Mouse (Mus musculus): Measurements from ENCODE around the gene Srrm1. TPM values are rescaled to one million over a fixed set of nuclear protein-coding genes. Genes with fewer than 3 reads are reported as not detected.
"Not testable (repeated sequence)": the region's sequence is repeated elsewhere in the genome, so short reads cannot be mapped to it uniquely, and the experiment has no call there.

Gene Srrm1
- total RNA-seq, 2 experiments from 2014 or later: 102 to 140 TPM

DNA sequence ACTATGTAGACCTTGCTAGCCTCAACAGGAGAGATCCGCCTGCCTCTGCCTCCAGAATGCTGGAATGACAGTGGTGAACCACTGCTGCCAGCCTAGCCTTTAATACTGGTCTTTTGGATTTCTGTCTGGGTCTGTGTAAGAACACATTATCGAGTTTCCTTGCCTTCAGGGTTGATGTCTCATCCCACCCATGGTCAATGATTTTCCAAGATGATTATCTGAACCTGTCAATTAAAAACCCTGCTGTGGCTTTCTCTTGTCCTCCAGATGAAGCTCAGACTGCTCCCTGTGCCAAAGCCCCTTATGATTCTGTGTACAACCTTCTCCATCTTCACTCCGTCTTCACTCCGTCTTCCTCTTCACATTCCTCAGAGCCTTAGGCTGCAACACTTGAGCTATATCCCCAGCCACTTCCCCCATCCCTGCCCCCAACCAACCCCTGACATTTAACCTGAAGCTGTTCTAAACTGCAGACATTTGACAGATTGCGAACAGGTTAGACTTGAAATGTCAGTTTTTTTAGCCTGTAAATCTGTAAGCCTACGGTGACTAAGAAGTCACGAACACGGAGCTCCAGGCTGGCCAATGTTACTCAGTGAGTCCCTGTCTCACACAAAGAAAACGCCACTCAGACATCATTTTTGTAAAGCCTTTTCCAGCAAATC lies 2.9 kb upstream of the Srrm1 start:
- DNase-seq (ENCODE audit: extremely low spot score in 1 of 2, low spot score in 1 of 2): no peak

DNA sequence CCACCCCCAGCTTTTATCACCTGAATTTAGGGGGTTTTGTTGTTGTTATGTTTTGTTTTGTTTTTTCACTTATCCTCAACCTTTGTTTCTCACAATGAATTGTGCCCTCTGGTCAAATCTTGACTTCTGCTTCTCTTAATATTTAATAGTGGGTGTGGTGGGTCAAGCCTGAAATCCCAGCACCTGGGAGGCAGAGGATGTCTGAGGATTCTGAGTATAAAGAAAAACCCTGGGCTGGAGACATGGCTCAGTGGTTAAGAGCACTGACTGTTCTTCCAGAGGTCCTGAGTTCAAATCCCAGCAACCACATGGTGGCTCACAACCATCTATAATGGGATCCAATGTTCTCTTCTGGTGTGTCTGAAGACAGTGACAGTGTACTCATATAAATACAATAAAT lies 1.6 kb upstream of the Srrm1 start:
- not testable (repeated sequence) for DNase-seq (ENCODE audit: extremely low spot score in 1 of 2, low spot score in 1 of 2)

DNA sequence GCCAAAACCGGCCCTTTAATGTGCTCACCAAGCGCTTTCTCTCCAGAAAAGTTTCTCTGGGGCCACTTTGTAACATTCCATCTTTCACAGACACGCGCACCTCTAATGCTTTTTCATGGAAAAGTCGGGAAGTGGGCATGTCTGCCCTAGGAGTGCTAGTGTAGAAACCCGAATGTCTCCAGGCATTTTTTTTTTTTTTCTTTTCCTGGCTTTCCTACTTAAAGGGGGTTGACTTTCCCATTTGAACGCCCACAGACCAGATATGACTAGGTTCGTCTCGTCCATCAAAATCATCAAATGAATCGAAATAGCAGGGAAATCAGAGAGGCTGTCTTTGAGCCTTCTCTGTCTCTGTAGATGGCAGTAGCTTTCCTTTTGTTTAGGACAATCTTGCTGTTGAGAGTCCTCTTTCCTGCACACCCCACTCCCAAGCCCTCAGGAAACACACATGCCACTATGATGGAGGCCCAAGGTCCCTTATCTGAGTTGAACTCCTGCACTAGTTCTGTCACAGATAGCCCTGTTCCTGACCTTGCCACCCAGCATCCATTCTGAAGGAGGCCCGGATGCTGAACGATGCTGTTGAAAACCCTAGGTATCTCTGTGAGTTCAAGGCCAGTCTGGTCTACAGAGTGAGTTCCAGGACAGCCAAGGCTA lies 801 bp upstream of the Srrm1 start:
- no peak for DNase-seq (ENCODE audit: extremely low spot score in 1 of 2, low spot score in 1 of 2)

DNA sequence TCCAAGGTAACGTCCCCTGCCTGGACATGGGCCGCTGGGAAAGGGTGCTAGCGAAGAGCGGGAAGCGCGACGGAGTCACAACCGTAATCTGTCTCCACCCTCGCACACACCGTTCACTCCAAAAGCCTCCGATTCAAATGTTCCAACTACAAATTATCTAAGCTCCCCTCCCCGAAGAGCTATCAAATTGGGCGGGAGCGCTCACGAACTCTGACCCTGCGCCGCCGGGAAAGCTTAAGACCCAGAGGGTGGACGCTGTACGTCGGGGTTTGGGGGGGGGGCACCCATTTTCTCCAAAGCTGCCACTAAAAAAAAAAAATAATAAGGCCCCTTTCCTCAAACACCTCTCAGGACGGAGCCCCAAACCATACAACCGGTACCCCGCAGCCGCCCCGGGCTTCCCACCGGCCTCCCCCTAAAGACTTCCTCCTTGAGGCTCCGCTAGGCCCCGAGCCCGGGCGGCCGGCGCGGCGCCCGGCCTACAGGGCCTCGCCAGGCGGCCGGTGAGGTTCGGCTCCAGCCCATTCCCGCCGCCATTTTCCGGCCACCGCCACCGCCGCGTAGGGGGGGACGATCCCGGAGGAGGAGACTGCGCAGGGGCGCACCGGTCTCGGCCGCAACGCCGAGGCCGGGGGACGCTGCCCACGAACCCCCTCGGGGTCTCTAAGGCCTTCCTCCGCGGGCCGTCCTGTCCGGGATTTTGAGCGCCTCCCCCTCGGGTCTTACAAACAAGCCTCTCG lies 625 bp downstream of the Srrm1 start:
- peak in 1 of 2 experiments; percentile 8 for DNase-seq (ENCODE audit: extremely low spot score in 1 of 2, low spot score in 1 of 2)

DNA sequence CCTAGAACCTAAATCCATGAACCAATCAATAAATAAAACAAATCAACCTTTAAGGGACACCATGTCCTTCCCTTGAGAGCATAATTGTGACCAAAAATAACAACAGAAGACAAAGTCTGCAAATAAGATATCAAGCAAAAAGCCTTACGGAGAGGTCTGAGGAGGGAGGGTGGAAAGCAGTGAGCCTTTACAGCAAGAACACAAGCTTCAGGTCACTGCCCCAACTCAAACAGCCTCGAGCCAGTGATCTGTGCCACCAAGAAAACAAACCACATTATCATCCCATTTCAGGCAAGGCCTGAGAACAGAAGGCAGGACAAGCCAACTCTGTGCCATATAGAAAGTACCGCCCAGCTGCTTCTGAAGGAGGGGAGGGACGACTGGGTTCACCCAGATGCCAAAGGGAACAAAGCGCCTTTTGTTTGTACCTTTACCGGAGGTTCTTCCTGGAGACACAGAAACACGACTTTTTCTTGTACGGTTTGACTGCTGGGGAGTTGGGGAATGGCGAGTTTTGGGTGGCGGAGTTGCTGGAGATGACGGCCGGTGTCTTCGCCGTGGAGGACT lies 15.7 kb downstream of the Srrm1 start:
- DNase-seq (ENCODE audit: extremely low spot score in 1 of 2, low spot score in 1 of 2): no peak

DNA sequence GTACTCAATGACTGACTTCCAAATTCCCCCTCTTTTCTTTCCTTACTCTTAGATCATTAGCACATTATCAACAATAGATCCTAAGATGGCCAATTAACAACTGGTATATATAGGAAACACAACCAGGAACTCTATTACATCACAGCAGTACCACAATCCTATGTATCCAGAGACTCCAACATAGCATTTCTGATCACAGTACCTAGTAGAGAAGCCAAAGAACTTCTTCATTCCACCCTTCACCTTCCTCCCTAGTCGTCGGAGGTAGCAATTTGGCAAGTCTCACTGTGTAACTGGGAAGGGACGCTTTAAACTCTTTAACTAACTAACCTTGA lies 17.1 kb downstream of the Srrm1 start:
- DNase-seq (ENCODE audit: extremely low spot score in 1 of 2, low spot score in 1 of 2): no peak

DNA sequence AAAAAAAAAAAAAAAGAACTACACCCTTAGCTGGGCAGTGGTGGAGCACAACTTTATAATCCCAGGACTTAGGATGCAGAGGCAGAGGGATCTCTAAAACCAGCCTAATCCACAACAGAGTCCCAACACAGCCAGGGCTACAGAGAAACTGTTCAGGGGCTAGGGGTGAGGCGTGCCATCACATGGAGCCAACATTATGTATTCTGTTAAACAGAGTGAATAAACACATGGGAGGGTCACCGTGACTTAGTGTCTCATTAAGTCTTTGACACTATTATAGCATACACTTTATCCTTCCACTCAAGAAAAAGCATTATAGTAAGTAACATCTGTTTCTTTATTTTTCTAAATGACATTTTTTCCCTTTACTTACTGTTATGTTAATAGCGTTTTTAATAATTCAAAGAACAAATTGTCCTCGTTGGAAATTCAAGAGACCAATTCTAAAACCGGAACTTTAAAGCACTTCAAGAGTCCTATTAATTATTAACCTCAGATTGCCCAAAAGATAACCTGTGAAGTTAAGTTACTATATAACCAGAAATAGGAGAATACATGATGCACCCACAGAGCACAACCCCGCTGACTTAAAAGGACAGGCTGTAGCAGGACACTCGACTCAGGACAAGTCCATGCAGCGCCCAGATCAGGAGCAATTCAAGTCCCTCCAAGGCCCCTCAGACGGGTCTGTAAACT lies 17.6 kb downstream of the Srrm1 start:
- DNase-seq (ENCODE audit: extremely low spot score in 1 of 2, low spot score in 1 of 2): no peak

DNA sequence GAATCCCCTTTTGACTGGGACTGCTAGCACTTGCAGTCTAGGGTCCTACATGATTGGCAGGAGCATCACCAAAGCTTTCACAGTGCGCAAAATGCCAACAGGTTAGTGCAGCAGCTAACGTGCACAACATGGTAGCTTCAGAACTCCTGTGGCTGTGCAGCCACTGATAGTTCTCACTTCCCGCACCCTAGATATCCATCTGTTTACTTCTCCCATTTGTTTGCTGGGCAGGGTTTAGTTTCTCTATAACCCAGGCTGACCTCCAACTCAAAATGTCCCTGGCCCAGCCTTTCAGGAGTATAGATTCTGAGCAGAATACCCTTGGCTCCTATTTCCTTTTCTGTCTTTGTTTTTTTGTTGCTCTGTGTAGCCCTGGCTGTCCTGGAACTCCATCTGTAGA lies 26.7 kb downstream of the Srrm1 start:
- no peak for DNase-seq (ENCODE audit: extremely low spot score in 1 of 2, low spot score in 1 of 2)

DNA sequence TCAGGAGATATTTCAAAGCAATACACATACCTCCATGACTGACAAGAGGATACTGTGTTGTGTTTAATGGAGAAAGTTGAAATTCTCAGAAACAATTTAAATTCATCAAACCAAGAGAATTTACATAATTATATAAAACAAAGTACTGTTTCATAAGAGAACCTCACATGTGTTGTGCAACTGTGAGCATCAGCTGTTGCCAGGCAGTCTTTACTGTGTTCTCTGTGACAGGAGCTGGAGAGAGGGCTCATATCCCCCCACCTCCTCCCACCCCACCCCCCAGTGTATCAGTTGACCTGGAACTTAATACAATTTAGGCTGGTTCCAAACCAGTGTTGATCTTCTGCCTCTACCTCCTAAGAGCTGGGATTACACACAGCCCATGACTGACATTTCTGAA lies 27.1 kb downstream of the Srrm1 start:
- no peak for DNase-seq (ENCODE audit: extremely low spot score in 1 of 2, low spot score in 1 of 2)

DNA sequence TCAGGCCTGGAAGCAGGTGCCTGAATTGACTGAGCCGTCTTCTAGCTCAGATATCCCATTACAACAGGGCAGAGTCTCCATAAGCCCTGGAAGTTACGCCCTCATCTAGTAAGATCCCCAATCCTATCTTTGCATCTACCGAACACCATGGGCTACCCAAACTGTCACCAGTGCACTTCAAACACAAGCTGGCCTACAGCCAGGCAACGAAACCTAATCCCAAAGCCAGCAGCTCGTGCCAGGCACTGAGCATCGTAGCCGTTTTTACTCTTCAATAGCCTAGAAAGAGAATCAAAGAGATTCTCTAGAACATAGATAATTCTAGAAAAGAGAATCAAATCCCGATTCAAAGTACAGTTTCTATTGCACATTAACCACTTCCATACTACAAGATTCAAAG lies 30.1 kb downstream of the Srrm1 start:
- DNase-seq (ENCODE audit: extremely low spot score in 1 of 2, low spot score in 1 of 2): no peak

DNA sequence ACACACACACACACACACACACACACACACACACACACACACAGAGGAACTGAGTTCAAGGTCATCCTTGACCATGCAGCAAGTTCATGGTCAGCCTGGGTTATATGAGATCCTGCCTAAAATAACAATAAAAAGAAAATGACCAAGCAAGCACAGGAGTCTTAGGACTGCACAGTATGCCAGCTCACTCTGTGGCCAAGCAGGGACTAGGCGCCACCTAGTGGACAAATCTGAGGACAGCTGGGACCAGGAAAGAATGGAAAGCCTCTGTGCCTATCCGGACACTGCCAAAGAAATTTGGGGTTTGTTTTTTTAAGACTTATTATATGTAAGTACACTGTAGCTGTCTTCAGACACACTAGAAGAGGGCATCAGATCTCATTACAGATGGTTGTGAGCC lies 35.2 kb downstream of the Srrm1 start:
- DNase-seq (ENCODE audit: extremely low spot score in 1 of 2, low spot score in 1 of 2): peak; percentile 39 to 75

DNA sequence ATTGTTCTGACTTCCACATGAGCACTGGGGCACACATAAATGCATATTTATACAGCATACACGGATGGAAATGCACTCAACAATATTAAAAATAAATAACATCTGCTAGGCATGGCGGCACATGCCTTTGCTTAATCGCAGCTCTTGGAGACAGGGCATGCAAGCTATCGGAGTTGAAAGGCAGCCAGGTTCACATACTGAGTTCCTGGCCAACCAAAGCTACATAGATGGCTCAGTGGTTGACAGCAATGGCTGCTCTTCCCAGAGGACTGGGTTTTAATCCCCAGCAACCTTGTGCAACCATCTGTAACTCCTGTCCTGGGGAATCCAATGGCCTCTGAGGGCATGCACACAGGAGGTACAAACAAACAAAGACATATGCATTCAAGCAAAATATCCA lies 35.6 kb downstream of the Srrm1 start:
- DNase-seq (ENCODE audit: extremely low spot score in 1 of 2, low spot score in 1 of 2): no peak

DNA sequence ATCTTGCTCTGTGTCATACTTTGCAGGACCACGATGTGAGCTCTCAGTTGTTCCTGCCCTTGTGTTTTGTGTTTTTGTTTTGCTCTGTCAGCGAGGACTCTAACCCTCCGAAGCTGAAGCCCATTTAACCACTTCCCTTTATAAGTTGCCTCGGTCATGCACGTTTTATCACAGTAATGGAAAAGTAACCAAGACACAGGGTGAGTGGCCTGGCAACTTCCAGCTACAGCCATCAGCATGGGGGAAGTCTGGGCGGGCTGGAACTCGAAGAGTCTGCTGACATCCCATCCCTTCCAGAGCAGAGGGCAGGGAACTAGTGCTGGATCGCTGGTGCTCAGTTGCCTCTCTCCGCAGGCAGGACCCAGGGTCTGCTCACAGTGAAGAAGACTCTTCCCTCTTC lies 37.8 kb downstream of the Srrm1 start:
- no peak for DNase-seq (ENCODE audit: extremely low spot score in 1 of 2, low spot score in 1 of 2)

DNA sequence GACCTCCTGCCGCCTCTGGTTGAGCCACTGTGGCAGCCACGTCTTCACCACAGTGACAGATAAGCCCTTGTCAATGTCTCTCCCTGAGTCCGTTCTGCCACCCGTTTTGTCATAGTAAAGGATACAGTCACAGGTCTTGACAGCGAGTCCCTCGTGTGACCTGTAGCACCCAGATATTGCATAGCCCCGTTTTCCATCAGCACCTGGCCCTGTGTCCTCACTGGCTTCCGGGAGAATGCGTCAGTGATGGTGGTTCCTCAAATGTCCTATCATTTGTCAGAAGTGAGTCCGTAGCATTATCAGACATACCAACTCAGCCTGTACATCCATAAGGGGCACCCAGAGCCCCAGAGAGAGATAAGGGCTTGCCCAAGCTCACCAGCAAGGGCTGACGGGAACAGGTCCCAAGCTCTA lies 38.7 kb downstream of the Srrm1 start:
- no peak for DNase-seq (ENCODE audit: extremely low spot score in 1 of 2, low spot score in 1 of 2)

DNA sequence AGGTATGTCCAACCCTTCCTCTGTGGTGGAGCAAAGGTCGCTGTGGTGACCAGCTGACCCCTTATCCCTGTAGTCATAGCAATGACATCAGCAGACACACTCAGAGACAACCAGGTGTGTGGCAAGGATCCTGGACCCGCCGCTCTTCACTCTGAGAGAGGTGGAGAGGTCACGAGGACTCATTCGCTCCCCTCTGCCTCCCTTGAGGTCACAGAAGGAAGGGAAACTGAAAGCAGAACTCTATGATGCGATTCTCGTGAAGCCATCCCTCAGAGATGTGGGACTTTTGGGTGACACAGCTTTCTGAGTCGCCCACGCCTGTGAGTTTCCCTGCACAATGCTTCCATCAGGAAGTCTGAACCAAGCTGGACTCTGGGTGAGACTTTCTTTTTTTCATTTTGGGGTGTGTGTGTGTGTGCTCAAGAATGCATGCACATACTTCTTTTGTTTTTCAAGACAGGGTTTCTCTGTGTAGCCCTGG lies 39.3 kb downstream of the Srrm1 start:
- no peak for DNase-seq (ENCODE audit: extremely low spot score in 1 of 2, low spot score in 1 of 2)

DNA sequence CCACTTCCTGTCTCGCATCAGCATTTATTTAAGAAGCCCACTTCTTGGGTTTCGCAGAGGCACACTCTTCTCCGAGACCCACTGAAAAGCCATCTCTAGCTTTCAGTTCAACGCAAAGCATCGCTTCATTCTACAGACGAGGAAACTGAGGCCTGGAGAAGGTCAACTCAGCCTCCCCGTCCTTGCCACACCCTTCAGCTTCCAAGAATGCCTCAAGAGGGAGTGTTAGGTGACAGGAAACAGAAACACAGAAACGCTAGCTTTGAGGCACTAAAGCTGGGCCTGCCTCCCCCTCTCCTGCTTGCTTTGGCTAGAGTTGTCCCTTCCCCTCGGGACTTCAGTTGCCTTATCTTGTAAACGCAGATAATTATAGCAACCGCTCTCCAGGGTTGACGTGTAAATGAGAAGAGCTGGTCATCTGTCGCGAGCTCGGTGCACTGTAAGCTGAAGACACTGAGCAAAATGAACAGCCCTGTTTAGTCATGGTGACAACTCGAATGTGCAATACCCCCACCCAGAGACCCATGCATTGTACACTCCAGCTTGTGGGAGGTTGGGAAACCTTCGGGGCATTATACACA lies 39.9 kb downstream of the Srrm1 start:
- no peak for DNase-seq (ENCODE audit: extremely low spot score in 1 of 2, low spot score in 1 of 2)

DNA sequence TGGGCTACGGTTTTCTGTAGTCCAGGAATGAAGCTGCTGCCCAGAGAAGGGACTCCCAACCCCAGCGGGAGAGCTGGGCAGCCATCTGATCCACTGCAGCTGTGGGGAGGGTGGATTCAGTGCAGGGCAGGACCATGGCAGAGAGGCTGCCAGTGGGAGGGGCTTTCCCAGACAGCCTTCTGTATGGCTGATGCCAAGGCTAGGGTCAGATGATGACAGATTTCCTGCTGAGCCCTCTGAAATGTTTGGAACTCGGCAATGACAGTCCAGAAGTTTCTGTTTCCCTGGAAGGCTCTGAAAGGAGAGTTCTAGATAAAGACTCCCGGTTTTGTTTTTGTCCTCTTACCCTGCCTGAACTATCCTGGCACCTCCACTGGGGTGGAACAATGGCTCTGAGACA lies 40.4 kb downstream of the Srrm1 start:
- no peak for DNase-seq (ENCODE audit: extremely low spot score in 1 of 2, low spot score in 1 of 2)

DNA sequence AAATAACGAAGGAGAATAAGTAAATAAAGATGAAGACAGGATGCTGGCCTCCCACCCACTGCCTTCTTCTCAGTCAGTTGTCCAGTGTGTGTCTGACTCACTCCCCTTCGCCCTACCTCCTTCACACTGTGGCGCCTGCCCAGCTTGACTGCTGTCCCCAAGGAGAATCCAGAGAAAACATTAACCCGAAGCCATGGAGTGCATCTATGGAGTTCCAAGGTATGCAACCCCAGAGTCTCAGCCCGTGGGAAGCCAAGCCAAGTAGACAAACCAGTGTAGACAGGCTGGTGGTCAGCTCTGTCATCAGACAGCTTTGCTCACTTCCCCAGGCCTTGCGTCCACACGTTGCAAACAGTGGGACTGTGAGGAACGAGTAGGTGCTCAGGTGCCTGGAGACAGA lies 42.8 kb downstream of the Srrm1 start:
- no peak for DNase-seq (ENCODE audit: extremely low spot score in 1 of 2, low spot score in 1 of 2)

DNA sequence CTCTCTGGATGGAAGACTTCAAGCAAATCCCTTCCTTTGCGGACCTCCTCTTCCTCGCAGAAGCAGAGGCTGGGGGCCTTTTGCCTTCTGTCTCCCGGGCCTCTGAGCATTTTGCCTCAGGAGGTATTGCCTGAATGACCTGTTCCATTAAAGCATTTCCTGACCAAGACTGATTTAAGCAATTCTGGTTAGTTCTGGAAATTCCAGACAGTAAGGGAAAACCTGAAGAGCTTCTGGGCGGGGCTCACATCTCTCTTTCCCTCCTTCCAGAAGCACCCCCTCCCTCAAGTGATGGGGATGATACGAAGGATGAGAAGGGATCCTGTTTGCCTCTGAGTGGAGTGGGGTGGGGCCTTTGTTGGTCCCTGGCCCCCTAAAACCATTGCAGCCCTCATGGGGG lies 43.4 kb downstream of the Srrm1 start:
- DNase-seq (ENCODE audit: extremely low spot score in 1 of 2, low spot score in 1 of 2): no peak

DNA sequence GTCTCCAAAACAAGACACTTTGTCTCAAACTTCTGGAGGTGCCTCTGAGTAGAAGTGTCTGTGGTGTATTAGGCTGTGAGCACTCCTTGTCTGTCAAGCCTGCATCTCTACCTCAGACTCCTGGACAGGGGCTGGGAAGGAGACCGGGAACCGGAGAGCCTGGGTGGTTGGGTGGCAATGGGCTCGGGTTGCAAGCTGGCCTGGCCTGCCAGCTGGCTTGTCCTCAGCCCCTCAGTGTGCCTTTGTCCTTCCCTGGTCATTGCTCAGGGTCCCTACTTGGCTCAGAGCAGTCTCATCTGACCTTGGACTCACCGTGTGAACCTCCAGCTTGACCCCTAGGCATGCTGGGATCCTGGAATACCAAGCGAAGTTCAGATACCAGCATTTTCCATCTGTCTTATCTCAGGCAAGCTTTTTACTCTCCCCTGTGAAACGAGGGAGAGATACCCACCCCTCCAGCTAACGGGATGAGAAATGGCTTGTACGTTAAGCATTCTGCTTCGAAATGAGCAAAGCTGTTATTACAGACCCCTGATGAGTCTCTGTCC lies 43.9 kb downstream of the Srrm1 start:
- no peak for DNase-seq (ENCODE audit: extremely low spot score in 1 of 2, low spot score in 1 of 2)
